Mouse (Mus musculus) midbrain, embryonic 14.5 days (tissue): ENCODE results near the gene Macf1. TPM values are rescaled to one million over a fixed set of nuclear protein-coding genes. Genes with fewer than 3 reads are reported as not detected.

Experiments used
- ATAC-seq: fragments of 200-750 bp; cut with Nextera tagmentation; 2 replicates; pipeline ENCODE4 v1.8.0; 2017; ENCODE audit warnings: moderate number of reproducible peaks, moderate library complexity; ENCODE audit not compliant: low FRiP score, low TSS enrichment
- DNase-seq: peaks from one replicate; pipeline ENCODE4 v3.0.0-alpha.2; 2015
- H3K27ac ChIP-seq: fragments of 300-500 bp; sonication (generic); replicated peaks from 2 replicates; pipeline ENCODE4 v1.5.1; 2014; ENCODE audit warnings: mild to moderate bottlenecking, low read depth, low read length, moderate library complexity
- H3K27me3 ChIP-seq: fragments of 300-500 bp; sonication (generic); 2 replicates; pipeline ENCODE4 v1.6.1; 2014; ENCODE audit warnings: low read length, control low read depth, mixed read lengths; ENCODE audit not compliant: control insufficient read depth, insufficient read depth
- H3K36me3 ChIP-seq: fragments of 300-500 bp; sonication (generic); 2 replicates; pipeline ENCODE4 v1.6.1; 2014; ENCODE audit warnings: low read length, control low read depth; ENCODE audit not compliant: control insufficient read depth, insufficient read depth
- H3K4me1 ChIP-seq: fragments of 300-500 bp; sonication (generic); 2 replicates; pipeline ENCODE4 v1.6.1; 2014; ENCODE audit warnings: mild to moderate bottlenecking, antibody characterized with exemption, low read length, control low read depth; ENCODE audit not compliant: control insufficient read depth, insufficient read depth
- H3K4me2 ChIP-seq: fragments of 300-500 bp; sonication (generic); 2 replicates; pipeline ENCODE4 v1.6.1; 2014; ENCODE audit warnings: mild to moderate bottlenecking, low read length, moderate library complexity
- H3K4me3 ChIP-seq: fragments of 300-500 bp; sonication (generic); replicated peaks from 2 replicates; pipeline ENCODE4 v1.5.1; 2014; ENCODE audit warnings: low read depth, low read length
- H3K9ac ChIP-seq: fragments of 300-500 bp; sonication (generic); replicated peaks from 2 replicates; pipeline ENCODE4 v1.6.1; 2014; ENCODE audit warnings: mild to moderate bottlenecking, low read length, moderate library complexity
- H3K9me3 ChIP-seq: fragments of 300-500 bp; sonication (generic); 2 replicates; pipeline ENCODE4 v1.6.1; 2016; ENCODE audit warnings: low read length, control low read depth, mixed read lengths; ENCODE audit not compliant: control insufficient read depth
- WGBS: fragments of 180-500 bp; shearing (Covaris S2); extraction: QIAGEN DNeasy Blood & Tissue Kit; methylation state at CpG from one replicate; pipeline ENCODE4 v1.1.7; 2014; 5-methylcytosine and 5-hydroxymethylcytosine counted together
- polyA plus RNA-seq: library from polyadenylated mRNA; unstranded; fragments of >200 nt; fragmentation: Nextera tagmentation; extraction: Ambion mirVana; gene quantifications from 2 replicates; pipeline ENCODE4 v1.2.1, GENCODE M21; 2014

The Macf1 gene
- polyA plus RNA-seq, 1 experiment from 2014 or later = 140 TPM

- H3K9me3 ChIP-seq = no peaks in the 10 kb centered on the region
- WGBS = 93% methylated on average over 11 of the region's 11 CpGs
- no peak for ATAC-seq
These were observed 302.6 kb downstream of the Macf1 start for GRCm38 (mm10) chr4:123381598-123381997.

GRCm38 (mm10) chr4:123376031-123376430, 308.1 kb downstream of the Macf1 start:
- ATAC-seq (no peak), DNase-seq (no peak)
- Histone ChIP-seq H3K36me3 (peaks cover 92% of the 10 kb centered on the region), H3K4me1 (no peaks in the 10 kb centered on the region), H3K9ac (no peak overlapping the region), H3K4me3 (no peak overlapping the region), H3K27ac (no peak overlapping the region), H3K4me2 (no peak overlapping the region), H3K27me3 (no peaks in the 10 kb centered on the region), H3K9me3 (no peaks in the 10 kb centered on the region)
- WGBS = 91% methylated on average over 3 of the region's 3 CpGs

More at GRCm38 (mm10) chr4:123381598-123381997, 302.6 kb downstream of the Macf1 start:
- no peak overlapping the region for H3K4me3 ChIP-seq
- H3K36me3 ChIP-seq = peaks cover 90% of the 10 kb centered on the region
- H3K4me2 ChIP-seq = no peak overlapping the region
- H3K9ac ChIP-seq = no peak overlapping the region
- no peaks in the 10 kb centered on the region for H3K27me3 ChIP-seq
- H3K27ac ChIP-seq = no peak overlapping the region
- no peak for DNase-seq
- H3K4me1 ChIP-seq = no peaks in the 10 kb centered on the region

- Histone ChIP-seq H3K4me1 (no peaks in the 10 kb centered on the region), H3K27me3 (no peaks in the 10 kb centered on the region)
These were observed 309.7 kb downstream of the Macf1 start for GRCm38 (mm10) chr4:123374316-123375008.

GRCm38 (mm10) chr4:123363555-123363954, 320.6 kb downstream of the Macf1 start:
- H3K9me3 ChIP-seq = no peaks in the 10 kb centered on the region
- H3K9ac ChIP-seq = no peak overlapping the region
- DNase-seq (no peak), ATAC-seq (no peak)
- H3K4me2 ChIP-seq = no peak overlapping the region
- H3K4me1 ChIP-seq = no peaks in the 10 kb centered on the region
- no peak overlapping the region for H3K4me3 ChIP-seq
- no peak overlapping the region for H3K27ac ChIP-seq
- H3K27me3 ChIP-seq = no peaks in the 10 kb centered on the region
- 97% methylated on average over 4 of the region's 4 CpGs for WGBS
- H3K36me3 ChIP-seq = peaks cover 92% of the 10 kb centered on the region

More at GRCm38 (mm10) chr4:123374316-123375008, 309.7 kb downstream of the Macf1 start:
- H3K9ac ChIP-seq = no peak overlapping the region
- peaks cover 96% of the 10 kb centered on the region for H3K36me3 ChIP-seq
- ATAC-seq (no peak), DNase-seq (no peak)
- no peak overlapping the region for H3K27ac ChIP-seq
- no peaks in the 10 kb centered on the region for H3K9me3 ChIP-seq
- WGBS = 94% methylated on average over 12 of the region's 12 CpGs
- no peak overlapping the region for H3K4me2 ChIP-seq
- H3K4me3 ChIP-seq = no peak overlapping the region

- ATAC-seq = no peak
- 94% methylated on average over 12 of the region's 12 CpGs for WGBS
- no peak overlapping the region for H3K4me3 ChIP-seq
- no peak overlapping the region for H3K27ac ChIP-seq
- no peaks in the 10 kb centered on the region for H3K4me1 ChIP-seq
- H3K36me3 ChIP-seq = peaks cover 89% of the 10 kb centered on the region
- H3K9ac ChIP-seq = no peak overlapping the region
- DNase-seq = no peak
- H3K4me2 ChIP-seq = no peak overlapping the region
- H3K27me3 ChIP-seq = no peaks in the 10 kb centered on the region
- H3K9me3 ChIP-seq = no peaks in the 10 kb centered on the region
These were observed 323.4 kb downstream of the Macf1 start for GRCm38 (mm10) chr4:123360771-123361170.

- H3K36me3 ChIP-seq = peaks cover 89% of the 10 kb centered on the region
- H3K9me3 ChIP-seq = no peaks in the 10 kb centered on the region
- no peaks in the 10 kb centered on the region for H3K4me1 ChIP-seq
- no peak overlapping the region for H3K9ac ChIP-seq
- 94% methylated on average over 7 of the region's 7 CpGs for WGBS
- no peak overlapping the region for H3K4me3 ChIP-seq
- no peak overlapping the region for H3K4me2 ChIP-seq
- ATAC-seq = no peak
- H3K27me3 ChIP-seq = no peaks in the 10 kb centered on the region
- DNase-seq = no peak
- H3K27ac ChIP-seq = no peak overlapping the region
These were observed 325.5 kb downstream of the Macf1 start for GRCm38 (mm10) chr4:123358613-123359012.

GRCm38 (mm10) chr4:123355941-123356340, 328.2 kb downstream of the Macf1 start:
- H3K27ac ChIP-seq = no peak overlapping the region
- H3K4me2 ChIP-seq = no peak overlapping the region
- DNase-seq (no peak), ATAC-seq (no peak)
- H3K9me3 ChIP-seq = no peaks in the 10 kb centered on the region
- H3K9ac ChIP-seq = no peak overlapping the region
- 92% methylated on average over 8 of the region's 8 CpGs for WGBS
- H3K4me1 ChIP-seq = no peaks in the 10 kb centered on the region
- peaks cover 90% of the 10 kb centered on the region for H3K36me3 ChIP-seq
- no peaks in the 10 kb centered on the region for H3K27me3 ChIP-seq
- H3K4me3 ChIP-seq = no peak overlapping the region

- Histone ChIP-seq H3K27me3 (no peaks in the 10 kb centered on the region), H3K4me1 (no peaks in the 10 kb centered on the region), H3K9ac (no peak overlapping the region), H3K4me3 (no peak overlapping the region), H3K36me3 (peaks cover 92% of the 10 kb centered on the region), H3K4me2 (no peak overlapping the region), H3K27ac (no peak overlapping the region), H3K9me3 (no peaks in the 10 kb centered on the region)
- 90% methylated on average over 9 of the region's 10 CpGs for WGBS
- DNase-seq (no peak), ATAC-seq (no peak)
These were observed 330.8 kb downstream of the Macf1 start for GRCm38 (mm10) chr4:123353271-123353877.

- Histone ChIP-seq H3K27ac (no peak overlapping the region), H3K36me3 (peaks cover 13% of the 10 kb centered on the region), H3K9ac (no peak overlapping the region), H3K4me1 (peaks cover 11% of the 10 kb centered on the region), H3K9me3 (no peaks in the 10 kb centered on the region), H3K4me2 (peak overlapping the region; percentile 81), H3K4me3 (peak overlapping the region; percentile 44), H3K27me3 (peaks cover 40% of the 10 kb centered on the region)
- ATAC-seq (no peak), DNase-seq (peak; percentile 18)
- WGBS = 12% methylated on average over 6 of the region's 6 CpGs
These were observed 340.7 kb downstream of the Macf1 start for GRCm38 (mm10) chr4:123343471-123343789.
